Mouse (Mus musculus) CD8-positive naive resting alpha-beta T cell, adult 2 months (primary cell): ENCODE measurements around the gene Nqo2.
"Not testable (repeated sequence)": the region's sequence is repeated elsewhere in the genome, so short reads cannot be mapped to it uniquely, and the experiment has no call there.

Experiments
- DNase-seq, 2 experiments: peaks; one replicate each; pipeline ENCODE4 v3.0.0; 2022; ENCODE audit warnings: low read depth in 2 of 2, low spot score in 2 of 2

Nqo2 gene

GRCm38 (mm10) chr13:33964206-33965046, at the start of gene Nqo2:
Gene Nqo2, plus strand, starts transcription at chr13:33964687.
- peak; percentile 5 to 6 for DNase-seq

- DNase-seq = no peak
Observed at GRCm38 (mm10) chr13:33921041-33921440, 43.4 kb upstream of the Nqo2 start.

GRCm38 (mm10) chr13:33921699-33922098, 42.8 kb upstream of the Nqo2 start:
- no peak for DNase-seq

- DNase-seq = no peak
Observed at GRCm38 (mm10) chr13:33930281-33930680, 34.2 kb upstream of the Nqo2 start.

- DNase-seq = no peak
Observed at GRCm38 (mm10) chr13:33930912-33931311, 33.6 kb upstream of the Nqo2 start.

GRCm38 (mm10) chr13:33934743-33935142, 29.7 kb upstream of the Nqo2 start:
- no peak for DNase-seq

GRCm38 (mm10) chr13:33935465-33936181, 28.9 kb upstream of the Nqo2 start:
- no peak for DNase-seq

GRCm38 (mm10) chr13:33937151-33937550, 27.3 kb upstream of the Nqo2 start:
- DNase-seq = no peak

- DNase-seq = not testable (repeated sequence)
Observed at GRCm38 (mm10) chr13:33937587-33937986, 26.9 kb upstream of the Nqo2 start.

- no peak for DNase-seq
Observed at GRCm38 (mm10) chr13:33941288-33941808, 23.1 kb upstream of the Nqo2 start.

- DNase-seq = no peak
Observed at GRCm38 (mm10) chr13:33942212-33942779, 22.2 kb upstream of the Nqo2 start.

- DNase-seq = no peak
Observed at GRCm38 (mm10) chr13:33951308-33952074, 13.0 kb upstream of the Nqo2 start.

GRCm38 (mm10) chr13:33952075-33952449, 12.4 kb upstream of the Nqo2 start:
- DNase-seq = no peak

- DNase-seq = no peak
Observed at GRCm38 (mm10) chr13:33952947-33953346, 11.5 kb upstream of the Nqo2 start.

- DNase-seq = peak in 1 of 2 experiments; percentile 40
Observed at GRCm38 (mm10) chr13:33956571-33957421, 7.7 kb upstream of the Nqo2 start.

- no peak for DNase-seq
Observed at GRCm38 (mm10) chr13:33959771-33960170, 4.7 kb upstream of the Nqo2 start.

GRCm38 (mm10) chr13:33965056-33966024, 853 bp downstream of the Nqo2 start:
- no peak for DNase-seq

GRCm38 (mm10) chr13:33966025-33966412, 1.5 kb downstream of the Nqo2 start:
- no peak for DNase-seq

GRCm38 (mm10) chr13:33966574-33966973, 2.1 kb downstream of the Nqo2 start:
- DNase-seq = no peak
